In genomic region chr6:87982506-87982905, GRCm38 (mm10) we compare ENCODE assay signal across 8 mouse cellular contexts. TPM values are rescaled to one million over a fixed set of nuclear protein-coding genes. Genes with fewer than 3 reads are reported as not detected.
DNase-seq lines count a peak whose midpoint lies in the region; ATAC-seq and TF ChIP-seq lines count a peak whose summit lies in the region.

No protein-coding gene starts in this region.

- TF ChIP-seq POLR2A in testis, adult 2 months (IDR thresholded peaks at IDR 0.05; ENCODE audit: control insufficient read depth, low read depth, low read length), result no peak

- WGBS in heart, embryonic 10.5 days, result 65% methylated on average over 9 of the region's 9 CpGs
- WGBS in limb, embryonic 12.5 days, result 66% methylated on average over 9 of the region's 9 CpGs
- 59% methylated on average over 9 of the region's 9 CpGs for WGBS in stomach, postnatal 0 days

- no peak for ATAC-seq in limb, embryonic 12.5 days (ENCODE audit: insufficient number of reproducible peaks, insufficient read depth, low FRiP score, low TSS enrichment, low read depth)
- ATAC-seq in stomach, postnatal 0 days (ENCODE audit: low FRiP score, low TSS enrichment), result no peak
- no peak for ATAC-seq in activated CD4-positive, CD25-positive, alpha-beta regulatory T cell, adult 4 months

- intact Hi-C loops in heart, postnatal 36 days (cut with DNase I), result loop anchor here (5.0 kb wide), 1 partner anchor 70 kb away; the partner anchor contains the start of gene Hmces

- H3K9me3 ChIP-seq in heart, embryonic 10.5 days, result no peaks in the 10 kb centered on the region
- H3K9me3 ChIP-seq in limb, embryonic 12.5 days, result no peaks in the 10 kb centered on the region
- H3K9me3 ChIP-seq in stomach, postnatal 0 days (ENCODE audit: control insufficient read depth, low read length), result no peaks in the 10 kb centered on the region

- H3K4me1 ChIP-seq in heart, embryonic 10.5 days, result peaks cover 26% of the 10 kb centered on the region
- H3K4me1 ChIP-seq in testis, adult 2 months (ENCODE audit: control insufficient read depth, insufficient read depth, low read length), result peaks cover 15% of the 10 kb centered on the region
- peaks cover 16% of the 10 kb centered on the region for H3K4me1 ChIP-seq in limb, embryonic 12.5 days (replicated peaks)
- H3K4me1 ChIP-seq in stomach, postnatal 0 days (replicated peaks; ENCODE audit: control insufficient read depth, insufficient read depth), result peaks cover 3% of the 10 kb centered on the region; the same call in 1 of the 2 replicates

- H3K27me3 ChIP-seq in heart, embryonic 10.5 days (ENCODE audit: insufficient read depth, poor library complexity, severe bottlenecking), result no peaks in the 10 kb centered on the region
- H3K27me3 ChIP-seq in testis, adult 2 months (ENCODE audit: control insufficient read depth, insufficient read depth, low read length), result no peaks in the 10 kb centered on the region
- H3K27me3 ChIP-seq in limb, embryonic 12.5 days, result no peaks in the 10 kb centered on the region
- H3K27me3 ChIP-seq in stomach, postnatal 0 days (ENCODE audit: control insufficient read depth, insufficient read depth, low read length), result no peaks in the 10 kb centered on the region

- peak overlapping the region; percentile 92 for H3K27ac ChIP-seq in heart, embryonic 10.5 days
- H3K27ac ChIP-seq in testis, adult 2 months (ENCODE audit: control insufficient read depth, insufficient read depth, low read depth, low read length), result peak overlapping the region; percentile 73
- H3K27ac ChIP-seq in limb, embryonic 12.5 days, result peak overlapping the region; percentile 97; the same call in 1 of the 2 replicates
- H3K27ac ChIP-seq in stomach, postnatal 0 days (replicated peaks), result no peak overlapping the region

- H3K4me3 ChIP-seq in heart, embryonic 10.5 days, result peak overlapping the region; percentile 81
- peak overlapping the region; percentile 83 for H3K4me3 ChIP-seq in testis, adult 2 months (ENCODE audit: control insufficient read depth, low read depth, low read length)
- peak overlapping the region; percentile 98 for H3K4me3 ChIP-seq in limb, embryonic 12.5 days (replicated peaks)
- peak overlapping the region; percentile 80; the same call in 1 of the 2 replicates for H3K4me3 ChIP-seq in stomach, postnatal 0 days (ENCODE audit: low read depth, low read length)

- TF ChIP-seq CTCF in testis, adult 2 months (IDR thresholded peaks at IDR 0.05; ENCODE audit: control insufficient read depth, insufficient read depth, insufficient replicate concordance, low read depth, low read length), result no peak
- TF ChIP-seq CTCF in stomach, postnatal 0 days (IDR thresholded peaks at IDR 0.05; ENCODE audit: low read depth), result no peak

- peak overlapping the region; percentile 98 for H3K9ac ChIP-seq in limb, embryonic 12.5 days (replicated peaks)
- H3K9ac ChIP-seq in stomach, postnatal 0 days (ENCODE audit: low read length), result no peak overlapping the region

- H3K4me2 ChIP-seq in limb, embryonic 12.5 days, result peak overlapping the region; percentile 78
- peak overlapping the region; percentile 88 for H3K4me2 ChIP-seq in stomach, postnatal 0 days (replicated peaks; ENCODE audit: low read depth)

- TF ChIP-seq EP300 in stomach, postnatal 0 days (optimal IDR thresholded peaks at IDR 0.05), result no peak

- no peak for DNase-seq in heart, embryonic 10.5 days (ENCODE audit: low spot score)
- DNase-seq in heart, postnatal 36 days, result no peak
- DNase-seq in testis, postnatal 10 days (ENCODE audit: low spot score), result no peak
- DNase-seq in stomach, postnatal 0 days (ENCODE audit: low spot score), result no peak
- DNase-seq in embryo, embryonic 11 days, result no peak

- peaks cover 21% of the 10 kb centered on the region; the same call in 1 of the 2 replicates for H3K36me3 ChIP-seq in heart, embryonic 10.5 days
- H3K36me3 ChIP-seq in testis, adult 2 months (ENCODE audit: control insufficient read depth, insufficient read depth, low read length), result peaks cover 1% of the 10 kb centered on the region; the same call in 1 of the 2 replicates
- peaks cover 44% of the 10 kb centered on the region for H3K36me3 ChIP-seq in limb, embryonic 12.5 days
- no peaks in the 10 kb centered on the region for H3K36me3 ChIP-seq in stomach, postnatal 0 days (ENCODE audit: control insufficient read depth, insufficient read depth, low read length)

RNA-seq across cellular contexts. Expression of gene H1fx, which starts 1.1 kb away (rescaled TPM):
- polyA plus RNA-seq in heart, embryonic 10.5 days (2016; fragmentation: Nextera tagmentation; extraction: Ambion mirVana), result 11.1 and 18.7 TPM in 2 replicates
- total RNA-seq in heart, postnatal 36 days (2021), result 1 to 10 TPM; 1.9 to 2.7 TPM
- 68.7 and 101 TPM in 2 replicates for polyA plus RNA-seq in testis, adult 2 months (2012; rRNA removed)
- polyA plus RNA-seq in limb, embryonic 12.5 days (2016; fragmentation: Nextera tagmentation; extraction: Ambion mirVana), result 72.9 and 129 TPM in 2 replicates
- 17.3 and 20.0 TPM in 2 replicates for polyA plus RNA-seq in stomach, postnatal 0 days (2015; fragmentation: Nextera tagmentation; extraction: Ambion mirVana)
- polyA plus RNA-seq in activated CD4-positive, CD25-positive, alpha-beta regulatory T cell, adult 4 months (2017; shearing (Covaris generic)), result not detected

Comparison
In these comparisons a context has a peak if more than half of its experiments do, and no peak if none do; other contexts are left out.
1. RNA of gene H1fx, which starts 1.1 kb away (polyA plus RNA-seq): 72.9 to 129 TPM in limb, embryonic 12.5 days, 68.7 to 101 TPM in testis, adult 2 months, 11.1 to 18.7 TPM in heart, embryonic 10.5 days and 17.3 to 20.0 TPM in stomach, postnatal 0 days; not detected in activated CD4-positive, CD25-positive, alpha-beta regulatory T cell, adult 4 months; every median in the first group is over 10 times any median in the second.
2. Peak in every context shown above with its lines, with median percentiles within 50 percentile points of each other: H3K4me3 ChIP-seq.